Mouse (Mus musculus) heart, embryonic 13.5 days (tissue): Measurements from ENCODE around the gene Flot1. TPM values are rescaled to one million over a fixed set of nuclear protein-coding genes. Genes with fewer than 3 reads are reported as not detected.

ENCODE experiments used
- ATAC-seq: fragments of 200-750 bp; cut with Nextera tagmentation; 2 replicates; pipeline ENCODE4 v1.8.0; 2017; ENCODE audit warnings: moderate TSS enrichment; ENCODE audit not compliant: insufficient number of reproducible peaks, low FRiP score, low TSS enrichment; ENCODE audit errors: extremely low read depth
- H3K27ac ChIP-seq: fragments of 300-500 bp; sonication (generic); replicated peaks from 2 replicates; pipeline ENCODE4 v1.5.1; 2015; ENCODE audit warnings: moderate library complexity, mild to moderate bottlenecking, inconsistent platforms
- H3K27me3 ChIP-seq: fragments of 300-500 bp; sonication (generic); replicated peaks from 2 replicates; pipeline ENCODE4 v1.6.1; 2015; ENCODE audit warnings: mild to moderate bottlenecking, inconsistent platforms
- H3K36me3 ChIP-seq: fragments of 300-500 bp; sonication (generic); 2 replicates; pipeline ENCODE4 v1.6.1; 2015; ENCODE audit warnings: mild to moderate bottlenecking, inconsistent platforms
- H3K4me1 ChIP-seq: fragments of 300-500 bp; sonication (generic); 2 replicates; pipeline ENCODE4 v1.6.1; 2015; ENCODE audit warnings: inconsistent platforms
- H3K4me2 ChIP-seq: fragments of 300-500 bp; sonication (generic); 2 replicates; pipeline ENCODE4 v1.6.1; 2015; ENCODE audit warnings: inconsistent platforms, mild to moderate bottlenecking, moderate library complexity
- H3K4me3 ChIP-seq: fragments of 300-500 bp; sonication (generic); 2 replicates; pipeline ENCODE4 v1.5.1; 2015; ENCODE audit warnings: moderate library complexity, mild to moderate bottlenecking, inconsistent platforms
- H3K9ac ChIP-seq: fragments of 300-500 bp; sonication (generic); 2 replicates; pipeline ENCODE4 v1.6.1; 2015; ENCODE audit warnings: inconsistent platforms, mild to moderate bottlenecking, moderate library complexity
- H3K9me3 ChIP-seq: fragments of 300-500 bp; sonication (generic); 2 replicates; pipeline ENCODE4 v1.6.1; 2016; ENCODE audit warnings: inconsistent platforms
- WGBS: fragments of 180-500 bp; shearing (Covaris S2); methylation state at CpG from one replicate; pipeline ENCODE4 v1.1.7; 2015; ENCODE audit warnings: mixed read lengths; 5-methylcytosine and 5-hydroxymethylcytosine counted together
- polyA plus RNA-seq: library from polyadenylated mRNA; unstranded; fragments of >200 nt; fragmentation: Nextera tagmentation; extraction: Ambion mirVana; gene quantifications from 2 replicates; pipeline ENCODE4 v1.2.1, GENCODE M21; 2015

Flot1 gene
- polyA plus RNA-seq, 1 experiment from 2014 or later: 81.1 TPM

GRCm38 (mm10) chr17:35825109-35825850 lies 2.2 kb downstream of the Flot1 start:
- peaks cover 37% of the 10 kb centered on the region for H3K4me1 ChIP-seq
- no peak for ATAC-seq
- H3K27ac ChIP-seq: no peak overlapping the region
- H3K27me3 ChIP-seq: no peaks in the 10 kb centered on the region
- no peak overlapping the region for H3K9ac ChIP-seq
- H3K36me3 ChIP-seq: peaks cover 52% of the 10 kb centered on the region
- H3K4me2 ChIP-seq: no peak overlapping the region
- H3K9me3 ChIP-seq: no peaks in the 10 kb centered on the region
- H3K4me3 ChIP-seq: no peak overlapping the region
- 90% methylated on average over 13 of the region's 13 CpGs for whole genome bisulfite sequencing

GRCm38 (mm10) chr17:35829737-35830136 lies 6.7 kb downstream of the Flot1 start:
- Histone ChIP-seq H3K27ac (peak overlapping the region; percentile 34; the same call in 1 of the 2 replicates), H3K4me3 (peak overlapping the region; percentile 1; the same call in 1 of the 2 replicates), H3K9me3 (no peaks in the 10 kb centered on the region), H3K9ac (peak overlapping the region; percentile 57), H3K4me2 (peak overlapping the region; percentile 34), H3K36me3 (peaks cover 93% of the 10 kb centered on the region), H3K4me1 (peaks cover 35% of the 10 kb centered on the region), H3K27me3 (no peaks in the 10 kb centered on the region)
- no peak for ATAC-seq
- WGBS: 3% methylated on average over 21 of the region's 21 CpGs

GRCm38 (mm10) chr17:35832400-35833238 lies 9.6 kb downstream of the Flot1 start:
- Histone ChIP-seq H3K4me3 (no peak overlapping the region), H3K27ac (peak overlapping the region; percentile 48; the same call in 1 of the 2 replicates), H3K36me3 (peaks cover 86% of the 10 kb centered on the region), H3K9ac (no peak overlapping the region), H3K4me2 (no peak overlapping the region), H3K4me1 (peaks cover 50% of the 10 kb centered on the region), H3K27me3 (no peaks in the 10 kb centered on the region), H3K9me3 (no peaks in the 10 kb centered on the region)
- no peak for ATAC-seq
- WGBS: 66% methylated on average over 8 of the region's 8 CpGs

GRCm38 (mm10) chr17:35833239-35833751 lies 10.3 kb downstream of the Flot1 start:
- WGBS: 22% methylated on average over 5 of the region's 5 CpGs
- Histone ChIP-seq H3K4me3 (peak overlapping the region; percentile 1; the same call in 1 of the 2 replicates), H3K36me3 (peaks cover 79% of the 10 kb centered on the region), H3K4me2 (no peak overlapping the region), H3K27me3 (no peaks in the 10 kb centered on the region), H3K9me3 (no peaks in the 10 kb centered on the region), H3K9ac (peak overlapping the region; percentile 24; the same call in 1 of the 2 replicates), H3K27ac (peak overlapping the region; percentile 48), H3K4me1 (peaks cover 50% of the 10 kb centered on the region)
- no peak for ATAC-seq

- Histone ChIP-seq H3K4me1 (peaks cover 54% of the 10 kb centered on the region), H3K27ac (no peak overlapping the region; the same call in 1 of the 2 replicates), H3K27me3 (no peaks in the 10 kb centered on the region), H3K9ac (peak overlapping the region; percentile 99), H3K36me3 (peaks cover 73% of the 10 kb centered on the region), H3K9me3 (no peaks in the 10 kb centered on the region), H3K4me3 (peak overlapping the region; percentile 18; the same call in 1 of the 2 replicates), H3K4me2 (peak overlapping the region; percentile 90)
- ATAC-seq: no peak
- 48% methylated on average over 5 of the region's 5 CpGs for WGBS
Observed at GRCm38 (mm10) chr17:35833894-35834293, 10.9 kb downstream of the Flot1 start.

- ATAC-seq: no peak
- peaks cover 59% of the 10 kb centered on the region for H3K4me1 ChIP-seq
- H3K4me3 ChIP-seq: peak overlapping the region; percentile 94
- peak overlapping the region; percentile 99 for H3K9ac ChIP-seq
- H3K27ac ChIP-seq: 0 out of 2 replicates have a peak overlapping the region, but pooled peaks have one; percentile 3
- peaks cover 68% of the 10 kb centered on the region for H3K36me3 ChIP-seq
- WGBS: 72% methylated on average over 26 of the region's 26 CpGs
- peak overlapping the region; percentile 90 for H3K4me2 ChIP-seq
- no peaks in the 10 kb centered on the region for H3K9me3 ChIP-seq
- no peaks in the 10 kb centered on the region for H3K27me3 ChIP-seq
Observed at GRCm38 (mm10) chr17:35834696-35835422, 11.8 kb downstream of the Flot1 start.

GRCm38 (mm10) chr17:35835424-35836140 lies 12.6 kb downstream of the Flot1 start:
- H3K9me3 ChIP-seq: no peaks in the 10 kb centered on the region
- H3K27ac ChIP-seq: 0 out of 2 replicates have a peak overlapping the region, but pooled peaks have one; percentile 3
- H3K4me2 ChIP-seq: peak overlapping the region; percentile 90
- no peak for ATAC-seq
- H3K4me1 ChIP-seq: peaks cover 52% of the 10 kb centered on the region
- WGBS: 71% methylated on average over 26 of the region's 26 CpGs
- peak overlapping the region; percentile 99 for H3K9ac ChIP-seq
- H3K36me3 ChIP-seq: peaks cover 63% of the 10 kb centered on the region
- no peaks in the 10 kb centered on the region for H3K27me3 ChIP-seq
- H3K4me3 ChIP-seq: peak overlapping the region; percentile 94

GRCm38 (mm10) chr17:35836178-35836965 lies 13.3 kb downstream of the Flot1 start:
- Histone ChIP-seq H3K36me3 (peaks cover 55% of the 10 kb centered on the region), H3K9me3 (no peaks in the 10 kb centered on the region), H3K4me2 (peak overlapping the region; percentile 90), H3K4me3 (peak overlapping the region; percentile 94), H3K9ac (peak overlapping the region; percentile 99), H3K4me1 (peaks cover 49% of the 10 kb centered on the region), H3K27ac (peak overlapping the region; percentile 99), H3K27me3 (no peaks in the 10 kb centered on the region)
- no peak for ATAC-seq
- WGBS: 7% methylated on average over 24 of the region's 24 CpGs

- Histone ChIP-seq H3K9me3 (no peaks in the 10 kb centered on the region), H3K27ac (peak overlapping the region; percentile 99), H3K9ac (peak overlapping the region; percentile 99), H3K4me1 (peaks cover 50% of the 10 kb centered on the region), H3K4me2 (peak overlapping the region; percentile 90), H3K4me3 (peak overlapping the region; percentile 94), H3K27me3 (no peaks in the 10 kb centered on the region), H3K36me3 (peaks cover 48% of the 10 kb centered on the region)
- WGBS: under 1% methylated on average over 25 of the region's 25 CpGs
- peak; percentile 71 for ATAC-seq
Observed at GRCm38 (mm10) chr17:35836991-35837422, 14.0 kb downstream of the Flot1 start.
